Mouse (Mus musculus) regulatory T cell (primary cell): ENCODE measurements around the gene Itga2.

Experiments
- in situ Hi-C: fragments of 300-600 bp; cut with MboI, MseI; formaldehyde crosslinking; loops from one replicate; pipeline ENCODE4 v1.15.1; 2025; ENCODE audit warnings: high pct_unique_total_duplicates

Itga2 gene

GRCm38 (mm10) chr13:114878667-114879066, 53.2 kb downstream of the Itga2 start:
- in situ Hi-C loops = no loop called here

DNA sequence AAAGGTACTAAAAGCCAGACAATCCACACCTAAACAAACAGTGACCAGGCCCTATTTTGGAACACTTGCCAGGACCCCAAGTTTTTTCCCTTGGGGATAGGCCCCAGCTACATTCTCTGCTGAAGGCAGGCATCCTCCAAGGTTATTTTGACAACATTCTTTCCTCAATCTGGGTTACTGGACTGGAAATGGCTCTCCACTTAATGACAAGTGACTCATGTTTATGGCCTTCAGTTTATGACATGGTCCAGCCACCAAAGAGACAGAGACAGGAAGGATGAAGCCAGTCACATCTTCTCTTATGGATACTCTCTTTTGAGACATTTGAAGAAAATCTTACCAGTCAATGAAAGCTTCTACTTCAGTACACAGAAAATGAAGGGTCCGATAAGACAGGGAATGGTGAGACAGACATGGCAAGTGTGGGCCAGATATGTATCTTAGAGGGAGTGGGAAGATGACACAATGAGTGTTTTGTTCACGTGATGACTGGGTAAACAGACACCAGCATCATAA, 55.8 kb downstream of the Itga2 start:
- in situ Hi-C loops = no loop called here

- in situ Hi-C loops = no loop called here
Measured at GRCm38 (mm10) chr13:114874738-114875137, 57.2 kb downstream of the Itga2 start.

DNA sequence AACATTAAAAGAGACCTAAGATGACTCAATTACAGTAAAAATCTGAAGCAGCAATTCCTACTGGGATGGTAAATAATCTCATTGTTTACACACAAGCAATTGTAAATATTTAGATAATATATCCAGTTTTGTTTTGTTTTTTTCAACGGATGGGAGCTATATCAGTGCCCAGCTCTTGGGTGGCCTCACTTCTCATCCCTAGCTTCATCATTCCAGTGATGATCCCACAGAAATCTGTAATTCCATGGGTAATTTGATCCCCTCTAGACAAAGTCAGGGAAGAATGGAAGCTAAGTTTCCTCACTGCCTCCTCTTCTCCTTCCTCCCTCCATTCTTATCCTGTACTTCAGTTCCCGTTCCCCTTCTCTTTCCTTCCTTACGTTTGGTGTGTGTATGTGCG, 74.4 kb downstream of the Itga2 start:
- in situ Hi-C loops = no loop called here

DNA sequence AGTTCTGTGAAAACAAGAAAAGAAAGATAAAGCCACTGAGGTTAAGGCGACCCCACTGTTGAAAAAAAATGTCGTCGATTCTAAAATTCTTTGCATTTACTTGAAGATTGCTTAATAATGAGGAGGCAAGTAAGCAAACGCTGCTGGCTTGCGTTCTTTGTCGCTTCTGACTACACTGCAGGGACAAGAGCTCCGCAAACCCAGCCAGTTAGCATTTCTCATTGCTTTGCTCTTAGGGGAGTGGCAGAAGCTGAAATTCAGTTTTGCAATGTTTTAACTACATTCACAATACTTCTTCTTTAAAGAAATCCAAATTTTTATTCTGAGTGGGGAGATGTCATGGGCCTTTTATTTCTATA, 75.7 kb downstream of the Itga2 start:
- in situ Hi-C loops = no loop called here

GRCm38 (mm10) chr13:114855573-114856268, 76.2 kb downstream of the Itga2 start:
- in situ Hi-C loops = no loop called here

DNA sequence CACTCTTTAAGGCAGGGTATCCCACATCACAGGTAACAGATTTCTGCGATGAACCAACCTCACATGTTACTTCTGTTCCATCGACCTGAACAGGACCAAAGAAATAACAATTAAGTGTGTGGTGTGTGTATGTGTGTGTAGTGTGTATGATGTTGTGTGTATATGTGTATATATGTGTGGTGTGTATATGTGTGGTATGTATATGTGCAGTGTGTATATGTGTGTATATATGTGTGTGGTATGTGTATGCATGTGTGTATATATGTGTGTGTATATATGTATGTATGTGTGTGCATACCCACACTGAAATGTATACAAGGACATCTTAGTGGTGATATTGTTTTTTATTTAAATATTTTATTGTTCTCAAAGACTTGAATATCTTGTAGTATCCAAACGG, 77.5 kb downstream of the Itga2 start:
- in situ Hi-C loops = no loop called here

DNA sequence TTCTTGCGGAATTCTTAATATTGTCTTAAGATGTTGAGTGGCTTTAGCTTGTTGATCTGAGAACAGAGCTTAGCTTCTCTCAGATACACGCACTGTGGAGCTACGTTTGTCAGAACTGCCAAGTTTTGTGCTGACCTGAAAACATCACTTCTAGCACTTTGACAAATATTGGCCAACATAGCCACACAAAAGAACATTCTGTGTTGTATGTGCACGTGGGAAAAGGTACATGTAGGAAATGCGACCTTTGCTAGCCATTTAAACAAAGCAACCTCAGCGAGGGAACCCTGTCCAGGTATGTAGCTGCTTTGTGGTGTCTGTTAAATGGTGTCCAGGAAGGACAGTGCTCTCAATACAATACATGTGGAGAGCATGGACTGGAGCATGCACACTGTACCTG, 77.9 kb downstream of the Itga2 start:
- in situ Hi-C loops = no loop called here

GRCm38 (mm10) chr13:114853152-114853551, 78.7 kb downstream of the Itga2 start:
- in situ Hi-C loops = no loop called here

DNA sequence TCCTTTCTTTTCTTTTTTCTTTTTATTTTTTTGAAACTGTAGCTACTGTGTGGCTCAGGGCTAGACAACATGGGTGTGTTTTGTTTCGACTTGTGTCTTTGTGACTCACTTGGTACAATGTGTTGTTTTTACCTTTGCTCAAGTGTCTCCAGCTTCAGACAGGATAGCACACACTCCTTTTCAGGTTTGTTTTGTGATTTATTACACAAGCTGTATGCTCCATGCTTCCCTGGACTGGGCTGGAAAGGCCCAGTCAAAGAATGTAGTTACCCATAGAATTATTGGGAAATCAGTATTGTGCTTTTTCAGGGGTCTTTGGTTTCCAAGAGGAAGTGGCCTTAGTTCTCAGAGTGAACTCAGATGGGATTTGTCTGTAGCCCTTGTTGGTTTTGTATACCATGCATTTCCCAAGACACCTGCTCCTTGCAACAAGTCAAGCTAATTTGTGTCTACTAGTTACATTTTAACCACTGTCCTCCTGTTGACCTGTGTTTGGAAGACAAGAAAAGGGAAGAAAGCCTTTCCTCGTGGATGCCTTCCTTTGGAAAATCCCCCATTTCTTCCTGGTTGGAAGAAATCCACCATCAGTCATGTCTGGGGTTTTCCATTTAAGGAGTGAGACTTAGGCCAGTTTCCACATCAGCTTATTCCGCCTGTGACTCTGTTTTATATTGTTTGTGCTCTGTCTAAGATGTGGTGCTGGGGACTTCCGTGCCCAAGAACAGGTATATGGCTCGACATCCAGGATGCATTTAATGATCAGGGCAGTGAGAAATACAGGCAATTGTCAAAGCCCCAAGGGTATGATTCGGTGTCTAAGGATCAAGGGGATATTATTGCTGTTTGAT, 79.4 kb downstream of the Itga2 start:
- in situ Hi-C loops = no loop called here

DNA sequence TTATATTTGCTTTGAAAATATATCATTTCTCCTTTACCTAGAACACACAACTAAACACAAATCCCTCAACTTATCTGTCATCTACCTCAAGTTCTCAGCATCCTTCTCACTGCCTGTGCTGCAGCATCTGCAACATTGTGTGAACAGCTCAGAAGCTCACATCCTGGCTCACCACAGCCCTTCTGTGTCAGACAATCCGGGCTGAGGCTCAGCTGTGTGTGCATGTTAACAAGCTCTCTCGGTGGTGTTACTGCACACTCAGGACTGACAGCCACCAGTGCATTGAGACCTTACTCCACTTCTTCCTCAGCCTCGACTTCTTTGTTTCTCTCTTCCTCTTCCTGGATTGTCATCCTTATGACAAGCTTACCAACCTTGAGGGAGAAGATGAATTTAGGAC, 83.0 kb downstream of the Itga2 start:
- in situ Hi-C loops = loop anchor here (10.0 kb wide), 1 partner anchor 246 kb away; the partner anchor contains the start of gene Pelo

GRCm38 (mm10) chr13:114845804-114846203, 86.1 kb downstream of the Itga2 start:
- in situ Hi-C loops = loop anchor here (10.0 kb wide), 1 partner anchor 249 kb away; the partner anchor contains the start of gene Pelo

- in situ Hi-C loops = loop anchor here (10.0 kb wide), 1 partner anchor 251 kb away; the partner anchor contains the start of gene Pelo
Measured at GRCm38 (mm10) chr13:114843318-114843717, 88.6 kb downstream of the Itga2 start.

DNA sequence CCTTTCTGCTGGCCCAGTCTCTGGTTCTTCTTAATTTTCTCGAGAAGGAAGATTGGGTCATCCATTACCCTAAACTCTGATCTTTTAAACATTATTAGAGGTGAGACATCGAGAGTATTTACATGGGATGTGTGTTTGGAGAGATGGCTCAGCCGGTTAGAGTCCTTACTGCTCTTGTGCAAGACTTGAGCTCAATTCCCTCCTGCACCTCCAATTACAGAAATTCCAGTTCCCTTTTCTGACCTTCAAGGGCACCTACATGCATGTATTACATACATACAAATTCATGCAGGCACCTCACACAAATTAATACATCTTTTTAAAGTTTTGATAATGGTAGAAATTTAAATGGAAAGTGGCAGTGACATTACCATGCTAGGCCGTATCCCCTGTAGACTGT, 91.4 kb downstream of the Itga2 start:
- in situ Hi-C loops = loop anchor here (10.0 kb wide), 1 partner anchor 254 kb away; the partner anchor contains the start of gene Pelo

GRCm38 (mm10) chr13:114839098-114839497, 92.8 kb downstream of the Itga2 start:
- in situ Hi-C loops = no loop called here

- in situ Hi-C loops = no loop called here
Measured at GRCm38 (mm10) chr13:114838535-114838990, 93.3 kb downstream of the Itga2 start.

- in situ Hi-C loops = no loop called here
Measured at GRCm38 (mm10) chr13:114837061-114837460, 94.8 kb downstream of the Itga2 start.

- in situ Hi-C loops = no loop called here
Measured at GRCm38 (mm10) chr13:114834580-114834979, 97.3 kb downstream of the Itga2 start.

DNA sequence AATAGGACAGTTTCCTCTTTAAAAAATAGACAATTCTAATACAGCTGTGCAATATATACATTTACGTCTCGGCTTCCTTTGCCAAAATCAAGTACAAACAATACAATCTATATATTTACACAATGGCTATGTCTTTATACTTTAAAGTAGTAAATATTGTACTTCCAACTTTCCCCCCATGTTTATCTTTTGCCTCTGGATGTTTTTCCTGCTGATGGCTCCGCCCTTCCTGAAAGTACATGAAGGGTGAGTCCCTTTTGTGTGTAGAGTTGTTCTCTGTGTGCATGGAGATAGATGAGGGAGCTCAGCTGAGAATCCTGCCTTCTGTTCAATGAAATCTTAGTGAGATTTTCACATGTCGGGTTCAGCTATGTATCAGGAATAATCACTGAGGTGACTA, 98.5 kb downstream of the Itga2 start:
- in situ Hi-C loops = no loop called here

DNA sequence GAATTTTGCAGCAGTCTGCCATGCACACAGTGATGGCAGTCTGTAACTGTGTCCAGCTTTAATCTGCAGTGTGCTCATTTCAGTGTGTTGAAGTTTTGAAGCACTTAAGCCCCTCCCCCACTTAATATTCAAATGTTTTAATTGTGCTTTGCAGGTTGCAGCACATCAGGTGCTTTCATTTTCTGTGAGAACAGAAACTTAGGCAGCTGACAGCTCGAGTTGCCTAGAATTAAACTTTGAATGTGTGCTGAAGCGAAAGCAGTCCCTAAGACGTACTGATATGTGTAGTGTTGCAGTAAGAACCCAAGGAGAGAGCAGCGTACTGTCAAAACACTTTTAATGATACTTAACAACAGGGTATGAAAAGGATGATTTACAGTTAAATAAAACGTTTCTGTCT, 99.1 kb downstream of the Itga2 start:
- in situ Hi-C loops = no loop called here

GRCm38 (mm10) chr13:114831367-114831833, 100.5 kb downstream of the Itga2 start:
- in situ Hi-C loops = no loop called here

GRCm38 (mm10) chr13:114825377-114825855, 106.5 kb downstream of the Itga2 start:
- in situ Hi-C loops = loop anchor here (5.0 kb wide), 1 partner anchor 132 kb away; no protein-coding TSS in a partner anchor
